Mouse (Mus musculus): ENCODE data around the gene Dnal1. TPM values are rescaled to one million over a fixed set of nuclear protein-coding genes. Genes with fewer than 3 reads are reported as not detected.

The Dnal1 gene
- polyA plus RNA-seq, 1 experiment, result 13.3 TPM

DNA sequence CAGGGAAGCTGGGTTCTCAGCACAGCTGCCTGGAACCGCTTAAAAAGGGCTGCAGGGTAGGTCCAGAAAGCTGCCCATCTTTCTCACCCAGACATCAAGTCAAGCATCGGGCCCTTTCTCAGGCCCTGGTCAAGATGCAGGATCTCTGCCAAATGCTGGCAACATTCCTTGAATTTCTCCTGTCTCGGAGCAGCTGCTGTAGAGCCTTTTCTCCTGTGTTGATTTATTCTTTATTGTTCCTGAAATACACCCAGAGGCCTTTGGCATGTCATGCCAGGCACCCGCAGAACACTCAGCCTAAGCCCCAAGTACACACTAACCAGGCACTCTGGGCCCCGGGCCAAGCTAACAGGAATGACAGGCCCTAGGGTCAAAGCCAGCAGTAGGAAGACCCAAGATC, 72.8 kb downstream of the Dnal1 start:
- TF ChIP-seq EP300 (IDR thresholded peaks at IDR 0.05; ENCODE audit: insufficient read depth, low read depth, low read length), result no peak
- TF ChIP-seq POLR2A (IDR thresholded peaks at IDR 0.05; ENCODE audit: insufficient read depth, low read length), result no peak
- no peak for TF ChIP-seq CTCF (IDR thresholded peaks at IDR 0.05; ENCODE audit: low read depth, low read length)
- Histone ChIP-seq H3K9ac (ENCODE audit: low read depth, poor library complexity, severe bottlenecking) (no peak overlapping the region), H3K36me3 (ENCODE audit: control insufficient read depth, insufficient read depth, low read length, poor library complexity, severe bottlenecking) (no peaks in the 10 kb centered on the region), H3K27me3 (ENCODE audit: control insufficient read depth, insufficient read depth, low read length, poor library complexity, severe bottlenecking) (no peaks in the 10 kb centered on the region), H3K4me1 (ENCODE audit: control insufficient read depth, insufficient read depth, low read length) (peaks cover 13% of the 10 kb centered on the region), H3K4me3 (ENCODE audit: low read depth, low read length) (no peak overlapping the region), H3K9me3 (replicated peaks; ENCODE audit: control insufficient read depth, insufficient read depth, low read length, poor library complexity, severe bottlenecking) (no peaks in the 10 kb centered on the region), H3K27ac (ENCODE audit: insufficient read depth, low read length) (no peak overlapping the region)

GRCm38 (mm10) chr12:84187752-84188601, 73.8 kb downstream of the Dnal1 start:
- Histone ChIP-seq H3K36me3 (ENCODE audit: control insufficient read depth, insufficient read depth, low read length, poor library complexity, severe bottlenecking) (no peaks in the 10 kb centered on the region), H3K27me3 (ENCODE audit: control insufficient read depth, insufficient read depth, low read length, poor library complexity, severe bottlenecking) (no peaks in the 10 kb centered on the region), H3K9me3 (replicated peaks; ENCODE audit: control insufficient read depth, insufficient read depth, low read length, poor library complexity, severe bottlenecking) (no peaks in the 10 kb centered on the region), H3K4me3 (ENCODE audit: low read depth, low read length) (no peak overlapping the region), H3K27ac (ENCODE audit: insufficient read depth, low read length) (no peak overlapping the region), H3K9ac (ENCODE audit: low read depth, poor library complexity, severe bottlenecking) (no peak overlapping the region), H3K4me1 (ENCODE audit: control insufficient read depth, insufficient read depth, low read length) (peaks cover 13% of the 10 kb centered on the region)
- TF ChIP-seq CTCF (IDR thresholded peaks at IDR 0.05; ENCODE audit: low read depth, low read length) (no peak), POLR2A (IDR thresholded peaks at IDR 0.05; ENCODE audit: insufficient read depth, low read length) (no peak), EP300 (IDR thresholded peaks at IDR 0.05; ENCODE audit: insufficient read depth, low read depth, low read length) (no peak)

DNA sequence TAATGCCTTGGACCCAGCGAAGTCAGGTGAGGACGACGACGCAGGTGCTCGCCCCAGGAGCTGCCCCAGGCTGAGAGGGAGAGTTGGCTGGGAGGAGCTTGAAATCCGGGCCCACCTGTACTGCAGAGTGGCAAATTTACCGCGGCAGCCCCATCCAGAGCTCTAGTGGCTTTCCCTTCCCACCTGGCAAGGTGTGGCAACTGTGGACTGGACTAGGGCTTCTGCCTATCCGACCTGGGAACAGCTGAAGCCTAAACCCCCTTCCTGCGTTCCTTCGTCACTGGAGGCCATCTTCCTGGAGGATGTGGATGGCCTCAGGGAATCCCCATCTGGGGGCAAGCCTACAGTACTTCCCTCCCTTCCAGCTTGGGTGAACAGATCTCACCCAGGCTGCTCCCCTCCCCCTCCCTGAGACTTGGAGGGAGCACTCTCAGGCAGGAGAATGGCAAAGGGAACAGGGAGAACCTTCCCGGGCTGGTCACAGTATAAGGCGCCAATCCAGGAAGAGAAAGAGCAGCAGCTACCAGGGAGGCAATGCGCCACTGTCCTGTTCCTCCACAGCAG, 74.8 kb downstream of the Dnal1 start:
- Histone ChIP-seq H3K36me3 (ENCODE audit: control insufficient read depth, insufficient read depth, low read length, poor library complexity, severe bottlenecking) (no peaks in the 10 kb centered on the region), H3K9ac (ENCODE audit: low read depth, poor library complexity, severe bottlenecking) (no peak overlapping the region), H3K27ac (ENCODE audit: insufficient read depth, low read length) (no peak overlapping the region), H3K27me3 (ENCODE audit: control insufficient read depth, insufficient read depth, low read length, poor library complexity, severe bottlenecking) (no peaks in the 10 kb centered on the region), H3K4me1 (ENCODE audit: control insufficient read depth, insufficient read depth, low read length) (peaks cover 13% of the 10 kb centered on the region), H3K9me3 (replicated peaks; ENCODE audit: control insufficient read depth, insufficient read depth, low read length, poor library complexity, severe bottlenecking) (no peaks in the 10 kb centered on the region), H3K4me3 (ENCODE audit: low read depth, low read length) (peak overlapping the region; percentile 9)
- no peak for TF ChIP-seq EP300 (IDR thresholded peaks at IDR 0.05; ENCODE audit: insufficient read depth, low read depth, low read length)
- no peak for TF ChIP-seq CTCF (IDR thresholded peaks at IDR 0.05; ENCODE audit: low read depth, low read length)
- TF ChIP-seq POLR2A (IDR thresholded peaks at IDR 0.05; ENCODE audit: insufficient read depth, low read length), result no peak

DNA sequence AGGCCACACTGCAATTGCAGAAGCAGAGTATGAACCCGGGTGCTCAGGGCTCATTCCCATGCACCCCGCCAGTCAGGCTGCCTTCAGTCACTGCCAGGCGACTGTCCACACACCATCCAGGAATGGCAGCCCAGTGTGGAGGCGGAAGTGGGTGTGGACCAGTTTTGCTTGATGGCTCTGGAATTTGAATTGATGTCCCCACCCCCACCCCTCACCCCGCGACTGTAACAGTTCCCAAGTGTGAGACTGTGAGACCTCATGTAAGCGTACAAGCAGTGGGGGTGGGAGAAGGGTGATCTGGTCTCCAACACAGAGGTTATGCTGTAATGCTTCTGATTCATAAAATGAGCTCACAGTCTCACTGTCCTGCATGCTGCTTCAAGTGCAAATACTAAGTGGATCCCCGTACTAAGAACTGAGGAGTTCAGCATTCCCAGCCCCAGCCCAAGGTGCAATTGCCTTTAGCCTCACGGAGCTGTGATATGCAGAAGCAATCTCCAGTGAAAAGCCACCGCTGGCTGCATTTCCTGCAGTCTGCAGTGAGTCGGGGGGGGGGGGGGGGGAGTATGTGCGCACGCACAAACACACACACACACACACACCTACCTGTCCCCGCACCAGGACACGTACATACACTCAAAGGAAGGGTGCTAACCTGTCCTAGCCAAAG, 76.1 kb downstream of the Dnal1 start:
- TF ChIP-seq POLR2A (IDR thresholded peaks at IDR 0.05; ENCODE audit: insufficient read depth, low read length), result no peak
- TF ChIP-seq EP300 (IDR thresholded peaks at IDR 0.05; ENCODE audit: insufficient read depth, low read depth, low read length), result peak; percentile 69; the same call in 1 of the 2 replicates
- TF ChIP-seq CTCF (IDR thresholded peaks at IDR 0.05; ENCODE audit: low read depth, low read length), result no peak
- Histone ChIP-seq H3K27ac (ENCODE audit: insufficient read depth, low read length) (no peak overlapping the region), H3K9me3 (replicated peaks; ENCODE audit: control insufficient read depth, insufficient read depth, low read length, poor library complexity, severe bottlenecking) (no peaks in the 10 kb centered on the region), H3K9ac (ENCODE audit: low read depth, poor library complexity, severe bottlenecking) (0 out of 2 replicates have a peak overlapping the region, but pooled peaks have one; percentile 24), H3K36me3 (ENCODE audit: control insufficient read depth, insufficient read depth, low read length, poor library complexity, severe bottlenecking) (no peaks in the 10 kb centered on the region), H3K27me3 (ENCODE audit: control insufficient read depth, insufficient read depth, low read length, poor library complexity, severe bottlenecking) (no peaks in the 10 kb centered on the region), H3K4me3 (ENCODE audit: low read depth, low read length) (peak overlapping the region; percentile 11), H3K4me1 (ENCODE audit: control insufficient read depth, insufficient read depth, low read length) (peaks cover 17% of the 10 kb centered on the region)

DNA sequence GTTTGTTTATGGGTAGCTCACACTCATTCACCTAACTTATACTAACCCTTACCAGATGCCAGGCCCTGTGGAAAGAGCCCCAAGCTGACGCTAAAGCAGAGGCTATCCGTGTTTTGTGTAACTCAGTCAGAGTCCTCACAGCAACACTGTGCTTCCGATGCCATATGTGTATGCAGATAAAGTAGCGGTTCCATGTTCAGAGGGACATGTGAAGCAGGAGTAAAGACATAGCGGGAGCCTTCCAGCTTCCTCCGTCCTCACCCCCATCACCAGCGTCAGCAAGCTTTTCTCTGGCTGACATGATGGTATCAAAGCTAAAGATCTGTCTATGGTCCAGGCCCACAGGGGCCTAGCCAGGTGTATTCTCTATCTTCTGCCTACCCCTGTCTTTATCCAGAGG, 77.0 kb downstream of the Dnal1 start:
- Histone ChIP-seq H3K4me1 (ENCODE audit: control insufficient read depth, insufficient read depth, low read length) (peaks cover 22% of the 10 kb centered on the region), H3K9ac (ENCODE audit: low read depth, poor library complexity, severe bottlenecking) (no peak overlapping the region), H3K9me3 (replicated peaks; ENCODE audit: control insufficient read depth, insufficient read depth, low read length, poor library complexity, severe bottlenecking) (no peaks in the 10 kb centered on the region), H3K36me3 (ENCODE audit: control insufficient read depth, insufficient read depth, low read length, poor library complexity, severe bottlenecking) (no peaks in the 10 kb centered on the region), H3K27me3 (ENCODE audit: control insufficient read depth, insufficient read depth, low read length, poor library complexity, severe bottlenecking) (no peaks in the 10 kb centered on the region), H3K27ac (ENCODE audit: insufficient read depth, low read length) (no peak overlapping the region), H3K4me3 (ENCODE audit: low read depth, low read length) (no peak overlapping the region)
- TF ChIP-seq POLR2A (IDR thresholded peaks at IDR 0.05; ENCODE audit: insufficient read depth, low read length) (no peak), CTCF (IDR thresholded peaks at IDR 0.05; ENCODE audit: low read depth, low read length) (no peak), EP300 (IDR thresholded peaks at IDR 0.05; ENCODE audit: insufficient read depth, low read depth, low read length) (no peak)

Data from ES-Bruce4 (cell line).